Mouse (Mus musculus) megakaryocyte, embryonic 14.5 days (primary cell): ENCODE data around the gene Shld2.

Source experiments
- FLI1 ChIP-seq: IDR thresholded peaks from 2 replicates; pipeline ENCODE4 v1.6.1; 2012; ENCODE audit warnings: low read length, inconsistent platforms, mixed read lengths
- GATA1 ChIP-seq: IDR thresholded peaks from 3 replicates; pipeline ENCODE4 v1.6.1; 2012; ENCODE audit warnings: mixed read lengths, low read length, inconsistent platforms, borderline replicate concordance

- TF ChIP-seq GATA1 (no peak), FLI1 (no peak)
These were observed 31.7 kb upstream of the Shld2 start for GRCm38 (mm10) chr14:34341993-34342392.
